Mouse (Mus musculus): ENCODE measurements around the gene Olfr639. TPM values are rescaled to one million over a fixed set of nuclear protein-coding genes. Genes with fewer than 3 reads are reported as not detected.

Olfr639 gene
- total RNA-seq (2023; ENCODE audit: inconsistent age), result 0.16 TPM in 1 of 4 replicates, not detected in the others

GRCm38 (mm10) chr7:104017203-104017602, at the start of gene Olfr639:
TSS of gene Olfr639 (minus strand) at chr7:104017303.

GRCm38 (mm10) chr7:104061345-104061744, 44.2 kb upstream of the Olfr639 start, which contains the start of gene 4930516K23Rik:
TSS of gene 4930516K23Rik (minus strand) at chr7:104061445.

GRCm38 (mm10) chr7:104052566-104052965, 35.5 kb upstream of the Olfr639 start, which contains the start of gene Olfr642:
TSS of gene Olfr642 (minus strand) at chr7:104052666.

GRCm38 (mm10) chr7:104035145-104035544, 18.0 kb upstream of the Olfr639 start, which contains the start of gene Olfr641:
TSS of gene Olfr641 (plus strand) at chr7:104035445.

GRCm38 (mm10) chr7:104025473-104025872, 8.4 kb upstream of the Olfr639 start, which contains the start of gene Olfr640:
TSS of gene Olfr640 (minus strand) at chr7:104025573.

GRCm38 (mm10) chr7:103998446-103998845, 18.7 kb downstream of the Olfr639 start, which contains the start of gene Olfr638:
TSS of gene Olfr638 (plus strand) at chr7:103998746.

GRCm38 (mm10) chr7:103970852-103971251, 46.3 kb downstream of the Olfr639 start, which contains the start of gene Olfr635:
TSS of gene Olfr635 (plus strand) at chr7:103971152.

Other genes with a start within 250 kb of the Olfr639 start
- gene Olfr69, start 245.7 kb downstream of the Olfr639 start, total RNA-seq (2023; ENCODE audit: inconsistent age), result not detected in 4 replicates
- gene Olfr68, start 237.6 kb downstream of the Olfr639 start, total RNA-seq (2023; ENCODE audit: inconsistent age), result not detected in 4 replicates
- gene Olfr67, start 225.5 kb downstream of the Olfr639 start, total RNA-seq (2023; ENCODE audit: inconsistent age), result not detected in 4 replicates
- 3.1 to 9.5 TPM (median 3.9 TPM) in 4 replicates for gene Hbb-bt, start 203.3 kb downstream of the Olfr639 start, total RNA-seq (2023; ENCODE audit: inconsistent age)
- 5.7 to 29.6 TPM (median 17.0 TPM) in 4 replicates for gene Hbb-bs, start 189.2 kb downstream of the Olfr639 start, total RNA-seq (2023; ENCODE audit: inconsistent age)
- not detected in 4 replicates for gene Hbb-bh2, start 176.8 kb downstream of the Olfr639 start, total RNA-seq (2023; ENCODE audit: inconsistent age)
- gene Hbb-bh1, start 174.1 kb downstream of the Olfr639 start, total RNA-seq (2023; ENCODE audit: inconsistent age), result 0.94 TPM in 1 of 4 replicates, not detected in the others
- not detected in 4 replicates for gene Hbb-y, start 164.1 kb downstream of the Olfr639 start, total RNA-seq (2023; ENCODE audit: inconsistent age)
- gene Olfr66, start 131.1 kb downstream of the Olfr639 start, total RNA-seq (2023; ENCODE audit: inconsistent age), result not detected in 4 replicates
- not detected in 4 replicates for gene Olfr64, start 122.8 kb downstream of the Olfr639 start, total RNA-seq (2023; ENCODE audit: inconsistent age)
- not detected in 4 replicates for gene Olfr65, start 113.8 kb downstream of the Olfr639 start, total RNA-seq (2023; ENCODE audit: inconsistent age)
- not detected in 4 replicates for gene Olfr631, start 88.5 kb downstream of the Olfr639 start, total RNA-seq (2023; ENCODE audit: inconsistent age)
- gene Olfr632, start 83.0 kb downstream of the Olfr639 start, total RNA-seq (2023; ENCODE audit: inconsistent age), result not detected in 4 replicates
- gene Olfr633, start 72.9 kb downstream of the Olfr639 start, total RNA-seq (2023; ENCODE audit: inconsistent age), result not detected in 4 replicates
- not detected in 4 replicates for gene Olfr635, start 46.2 kb downstream of the Olfr639 start, total RNA-seq (2023; ENCODE audit: inconsistent age)
- not detected in 4 replicates for gene Olfr638, start 18.6 kb downstream of the Olfr639 start, total RNA-seq (2023; ENCODE audit: inconsistent age)
- gene Olfr640, start 8.3 kb upstream of the Olfr639 start, total RNA-seq (2023; ENCODE audit: inconsistent age), result not detected in 4 replicates
- gene Olfr641, start 18.1 kb upstream of the Olfr639 start, total RNA-seq (2023; ENCODE audit: inconsistent age), result not detected in 4 replicates
- gene Olfr642, start 35.4 kb upstream of the Olfr639 start, total RNA-seq (2023; ENCODE audit: inconsistent age), result not detected in 4 replicates
- not detected in 4 replicates for gene 4930516K23Rik, start 44.1 kb upstream of the Olfr639 start, total RNA-seq (2023; ENCODE audit: inconsistent age)
- gene Olfr644, start 54.6 kb upstream of the Olfr639 start, total RNA-seq (2023; ENCODE audit: inconsistent age), result not detected in 4 replicates
- gene Olfr645, start 68.2 kb upstream of the Olfr639 start, total RNA-seq (2023; ENCODE audit: inconsistent age), result not detected in 4 replicates
- gene Olfr646, start 87.6 kb upstream of the Olfr639 start, total RNA-seq (2023; ENCODE audit: inconsistent age), result 0.27 to 0.29 TPM (median 0.27 TPM) in 3 of 4 replicates, not detected in the other
- not detected in 4 replicates for gene Ubqln5, start 112.5 kb upstream of the Olfr639 start, total RNA-seq (2023; ENCODE audit: inconsistent age)
- gene Olfr643, start 120.1 kb upstream of the Olfr639 start, total RNA-seq (2023; ENCODE audit: inconsistent age), result not detected in 4 replicates
- not detected in 4 replicates for gene Ubqln3, start 126.0 kb upstream of the Olfr639 start, total RNA-seq (2023; ENCODE audit: inconsistent age)
- gene Ubqlnl, start 133.3 kb upstream of the Olfr639 start, total RNA-seq (2023; ENCODE audit: inconsistent age), result not detected in 4 replicates
- gene Olfm5, start 147.5 kb upstream of the Olfr639 start, total RNA-seq (2023; ENCODE audit: inconsistent age), result not detected in 4 replicates
- gene Olfr648, start 166.1 kb upstream of the Olfr639 start, total RNA-seq (2023; ENCODE audit: inconsistent age), result not detected in 4 replicates
- gene Olfr649, start 178.7 kb upstream of the Olfr639 start, total RNA-seq (2023; ENCODE audit: inconsistent age), result not detected in 4 replicates
- gene Trim6, start 201.5 kb upstream of the Olfr639 start, total RNA-seq (2023; ENCODE audit: inconsistent age), result 0.33 to 0.90 TPM (median 0.54 TPM) in 4 replicates
- 57.6 to 72.3 TPM (median 61.7 TPM) in 4 replicates for gene Trim34a, start 227.2 kb upstream of the Olfr639 start, total RNA-seq (2023; ENCODE audit: inconsistent age)